Mouse (Mus musculus) cerebral cortex, adult 2 months (tissue): ENCODE measurements around the gene Ptprq.

Experiments
- WGBS: fragments of 180-500 bp; shearing (Covaris S2); methylation state at CpG from one replicate; pipeline ENCODE4 v1.1.7; 2018; 5-methylcytosine and 5-hydroxymethylcytosine counted together

The Ptprq gene

GRCm38 (mm10) chr10:107626648-107627047 is 93.2 kb downstream of the Ptprq start:
- 62% methylated on average over 1 of the region's 1 CpGs for WGBS

- 53% methylated on average over 4 of the region's 4 CpGs for WGBS
Measured at GRCm38 (mm10) chr10:107624211-107624610, 95.6 kb downstream of the Ptprq start.

GRCm38 (mm10) chr10:107615460-107615859 is 104.4 kb downstream of the Ptprq start:
- WGBS = 79% methylated on average over 2 of the region's 2 CpGs

- 90% methylated on average over 6 of the region's 6 CpGs for whole genome bisulfite sequencing
Measured at GRCm38 (mm10) chr10:107601371-107601770, 118.5 kb downstream of the Ptprq start.

GRCm38 (mm10) chr10:107583360-107583759 is 136.5 kb downstream of the Ptprq start:
- 54% methylated on average over 5 of the region's 5 CpGs for WGBS

GRCm38 (mm10) chr10:107569044-107569443 is 150.8 kb downstream of the Ptprq start:
- WGBS = 66% methylated on average over 3 of the region's 3 CpGs

- whole genome bisulfite sequencing = 91% methylated on average over 4 of the region's 4 CpGs
Measured at GRCm38 (mm10) chr10:107568261-107568660, 151.6 kb downstream of the Ptprq start.

- 67% methylated on average over 13 of the region's 13 CpGs for WGBS
Measured at GRCm38 (mm10) chr10:107562875-107563274, 157.0 kb downstream of the Ptprq start.

- 72% methylated on average over 1 of the region's 1 CpGs for WGBS
Measured at GRCm38 (mm10) chr10:107543026-107543425, 176.8 kb downstream of the Ptprq start.

GRCm38 (mm10) chr10:107528758-107529157 is 191.1 kb downstream of the Ptprq start:
- 75% methylated on average over 1 of the region's 1 CpGs for WGBS

- WGBS = 71% methylated on average over 5 of the region's 5 CpGs
Measured at GRCm38 (mm10) chr10:107519216-107519615, 200.6 kb downstream of the Ptprq start.

GRCm38 (mm10) chr10:107516641-107517040 is 203.2 kb downstream of the Ptprq start:
- WGBS = 79% methylated on average over 7 of the region's 7 CpGs

- WGBS = 81% methylated on average over 7 of the region's 7 CpGs
Measured at GRCm38 (mm10) chr10:107514735-107515134, 205.1 kb downstream of the Ptprq start.

- WGBS = 91% methylated on average over 2 of the region's 2 CpGs
Measured at GRCm38 (mm10) chr10:107506397-107506796, 213.5 kb downstream of the Ptprq start.

GRCm38 (mm10) chr10:107503430-107503829 is 216.4 kb downstream of the Ptprq start:
- 63% methylated on average over 4 of the region's 4 CpGs for WGBS

- 94% methylated on average over 7 of the region's 7 CpGs for WGBS
Measured at GRCm38 (mm10) chr10:107502193-107502592, 217.7 kb downstream of the Ptprq start.

- 45% methylated on average over 7 of the region's 7 CpGs for WGBS
Measured at GRCm38 (mm10) chr10:107499656-107500055, 220.2 kb downstream of the Ptprq start.

GRCm38 (mm10) chr10:107496402-107496801 is 223.4 kb downstream of the Ptprq start:
- WGBS = 95% methylated on average over 1 of the region's 1 CpGs

- WGBS = 96% methylated on average over 6 of the region's 6 CpGs
Measured at GRCm38 (mm10) chr10:107494568-107494967, 225.3 kb downstream of the Ptprq start, which contains the start of gene Myf6. Gene Myf6, minus strand, starts transcription at chr10:107494737.

GRCm38 (mm10) chr10:107493580-107494474 is 226.0 kb downstream of the Ptprq start:
- WGBS = 59% methylated on average over 20 of the region's 20 CpGs

- WGBS = 30% methylated on average over 18 of the region's 18 CpGs
Measured at GRCm38 (mm10) chr10:107492867-107493579, 226.8 kb downstream of the Ptprq start.

- 59% methylated on average over 12 of the region's 12 CpGs for WGBS
Measured at GRCm38 (mm10) chr10:107488654-107489315, 231.1 kb downstream of the Ptprq start.
